Mouse (Mus musculus) left cerebral cortex, postnatal 36 days (tissue): ENCODE data around the gene Gsta1. TPM values are rescaled to one million over a fixed set of nuclear protein-coding genes. Genes with fewer than 3 reads are reported as not detected.
A peak's percentile ranks its signal among the peaks of the same experiment; 100 is the strongest.
"Not testable (repeated sequence)": the region's sequence is repeated elsewhere in the genome, so short reads cannot be mapped to it uniquely, and the experiment has no call there.

ENCODE experiments used
- DNase-seq, 2 experiments: peaks; one replicate each; pipeline ENCODE4 v3.0.0; 2021 to 2022; ENCODE audit warnings: low spot score in 2 of 2, mixed read lengths in 1 of 2
- intact Hi-C: fragments of 180-260 bp; cut with DNase I; formaldehyde crosslinking; loops from one replicate; pipeline ENCODE4 v1.15.1; 2025
- total RNA-seq, 2 experiments: library from RNA; stranded (reverse); gene quantifications; 2 replicates each; pipeline ENCODE4 v1.2.3; 2021

Gene Gsta1
- total RNA-seq, 2 experiments from 2014 or later, result not detected

DNA sequence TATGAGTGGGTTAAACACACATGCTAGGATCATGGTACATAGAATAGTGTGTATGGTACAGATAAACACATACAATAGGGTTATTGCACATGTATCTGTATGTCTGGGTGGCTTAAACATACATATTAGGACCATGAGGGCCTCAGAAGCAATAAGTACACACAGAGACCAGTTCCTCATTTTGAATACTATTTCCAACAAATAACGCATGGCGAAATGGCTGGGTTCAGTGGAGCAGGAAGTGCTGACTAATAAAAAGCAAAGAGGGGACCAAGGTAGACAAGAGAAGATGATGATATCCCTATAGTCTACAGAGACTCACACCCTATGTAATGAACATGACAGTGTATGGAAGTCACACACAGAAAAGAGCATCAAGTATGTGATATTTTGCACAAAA is 2.3 kb upstream of the Gsta1 start:
- intact Hi-C loops, result no loop called here

DNA sequence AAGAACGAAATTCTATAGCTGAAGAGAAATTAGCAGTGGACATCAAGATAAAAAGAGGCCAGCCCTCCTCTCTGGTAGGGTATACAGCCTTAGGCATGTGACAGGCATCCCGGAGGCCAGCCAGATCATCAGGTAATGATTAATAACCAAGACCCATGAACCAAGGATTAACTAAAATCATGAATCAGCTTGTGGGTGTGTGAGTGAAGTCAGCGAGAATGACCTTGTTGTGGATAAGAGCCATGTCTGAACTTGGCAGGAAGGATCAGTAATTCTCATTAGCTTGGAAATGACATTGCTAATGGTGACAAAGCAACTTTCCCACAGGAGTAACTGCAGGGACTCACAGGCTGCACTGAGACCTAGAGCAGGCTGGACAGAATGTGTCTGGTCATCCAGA is 798 bp upstream of the Gsta1 start:
- intact Hi-C loops, result not testable (repeated sequence)

More for the DNA sequence above, 2.3 kb upstream of the Gsta1 start:
- DNase-seq, result no peak

DNA sequence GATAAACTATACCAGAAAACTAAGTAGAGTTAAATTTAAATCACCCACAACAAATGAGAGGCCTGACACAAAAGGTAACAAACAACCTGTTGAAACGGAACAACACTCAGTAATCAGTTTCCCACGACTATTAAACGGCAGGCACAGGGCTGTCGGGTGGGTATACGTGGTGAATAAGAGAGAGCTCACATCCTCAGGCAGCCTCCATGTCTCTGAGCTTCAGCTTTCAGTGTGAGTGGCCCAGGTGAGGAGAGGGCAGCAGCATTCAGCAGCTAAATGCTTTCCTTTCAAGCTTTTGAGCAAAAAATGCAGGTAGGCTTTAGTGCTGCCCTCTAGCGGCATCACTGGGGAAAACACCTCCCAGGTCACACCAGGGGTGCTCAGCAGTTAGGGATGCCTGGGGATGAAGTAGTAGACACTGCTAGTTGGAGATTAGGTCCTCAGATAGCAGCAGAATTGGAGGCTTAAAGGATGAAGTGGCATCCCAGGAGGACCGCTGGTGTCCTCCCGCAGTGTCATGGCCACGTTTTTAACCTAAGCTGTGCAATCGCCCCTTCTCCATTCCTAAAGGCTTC is 2.8 kb downstream of the Gsta1 start:
- intact Hi-C loops, DNase-seq: not testable (repeated sequence)

More for the DNA sequence above, 798 bp upstream of the Gsta1 start:
- DNase-seq, result not testable (repeated sequence)

DNA sequence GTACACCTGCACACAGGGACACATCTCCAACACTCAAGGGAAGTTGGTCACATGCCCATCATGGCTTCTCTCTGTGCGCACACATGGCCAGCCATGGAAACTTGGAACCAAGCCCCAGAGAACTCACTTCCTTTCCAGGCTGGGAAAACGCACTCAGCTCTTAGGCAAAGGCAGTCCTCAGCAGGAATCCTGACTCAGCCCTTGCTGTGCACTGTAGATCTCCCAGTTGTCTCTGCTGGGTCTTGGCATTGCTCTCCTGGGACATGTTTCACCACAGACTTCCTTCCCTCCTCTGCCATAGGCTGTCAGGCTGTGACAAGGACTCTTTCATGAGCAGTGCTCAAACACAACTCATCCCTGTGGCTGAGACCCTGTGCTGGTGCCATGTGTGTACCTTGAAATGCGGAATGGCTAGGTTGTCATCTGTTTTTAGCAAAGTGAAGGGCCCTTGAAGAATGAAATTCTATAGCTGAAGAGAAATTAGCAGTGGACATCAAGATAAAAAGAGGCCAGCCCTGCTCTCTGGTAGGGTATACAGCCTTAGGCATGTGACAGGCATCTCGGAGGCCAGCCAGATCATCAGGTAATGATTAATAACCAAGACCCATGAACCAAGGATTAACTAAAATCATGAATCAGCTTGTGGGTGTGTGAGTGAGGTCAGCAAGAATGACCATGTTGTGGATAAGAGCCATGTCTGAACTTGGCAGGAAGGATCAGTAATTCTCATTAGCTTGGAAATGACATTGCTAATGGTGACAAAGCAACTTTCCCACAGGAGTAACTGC is 25.4 kb downstream of the Gsta1 start:
- DNase-seq, intact Hi-C loops: not testable (repeated sequence)

DNA sequence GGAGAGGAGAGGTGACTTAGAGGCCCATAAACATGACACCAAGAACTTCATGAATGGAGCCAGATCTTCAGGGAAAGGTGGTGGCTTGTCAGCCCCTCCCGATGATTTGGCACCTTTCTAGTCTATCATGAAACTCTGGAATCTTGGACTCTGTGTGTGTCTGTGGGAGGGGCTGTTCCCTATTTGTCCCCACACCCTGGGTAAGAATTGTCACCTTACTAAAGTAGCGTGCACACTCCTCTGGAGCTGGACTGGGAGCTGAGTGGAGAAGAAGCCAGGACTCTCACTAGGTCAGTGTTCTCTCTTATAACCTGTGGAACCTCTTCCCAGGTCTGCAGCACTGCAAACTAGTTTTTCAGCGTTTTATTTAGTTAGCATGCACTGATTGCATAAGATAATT is 26.5 kb downstream of the Gsta1 start, which contains the start of gene Gm3776:
Gene Gm3776 (plus strand): TSS at position 216 of the 400 bp plus-strand sequence.
- DNase-seq, intact Hi-C loops: not testable (repeated sequence)

DNA sequence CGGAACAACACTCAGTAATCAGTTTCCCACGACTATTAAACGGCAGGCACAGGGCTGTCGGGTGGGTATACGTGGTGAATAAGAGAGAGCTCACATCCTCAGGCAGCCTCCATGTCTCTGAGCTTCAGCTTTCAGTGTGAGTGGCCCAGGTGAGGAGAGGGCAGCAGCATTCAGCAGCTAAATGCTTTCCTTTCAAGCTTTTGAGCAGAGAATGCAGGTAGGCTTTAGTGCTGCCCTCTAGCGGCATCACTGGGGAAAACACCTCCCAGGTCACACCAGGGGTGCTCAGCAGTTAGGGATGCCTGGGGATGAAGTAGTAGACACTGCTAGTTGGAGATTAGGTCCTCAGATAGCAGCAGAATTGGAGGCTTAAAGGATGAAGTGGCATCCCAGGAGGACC is 29.2 kb downstream of the Gsta1 start:
- DNase-seq, result peak; percentile 10 to 11
- intact Hi-C loops, result not testable (repeated sequence)

DNA sequence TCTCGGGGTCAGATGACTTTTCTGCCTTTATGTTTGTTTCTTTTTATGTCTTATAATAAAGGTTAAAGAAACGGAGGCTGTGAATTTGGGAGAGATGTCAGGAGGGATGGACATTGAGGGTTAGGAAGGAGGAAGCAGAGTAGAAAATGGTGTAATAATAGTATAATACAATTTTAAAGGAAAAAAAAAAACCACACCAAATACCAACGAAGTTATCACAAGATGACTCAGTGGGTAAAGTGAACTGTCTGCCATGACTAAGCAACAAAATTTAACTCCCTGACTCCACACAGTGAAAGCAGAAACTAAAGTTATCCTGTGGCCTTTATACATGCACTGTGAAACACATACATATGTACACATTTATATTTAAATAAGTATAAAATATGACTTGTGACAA is 40.5 kb downstream of the Gsta1 start:
- DNase-seq, intact Hi-C loops: not testable (repeated sequence)

DNA sequence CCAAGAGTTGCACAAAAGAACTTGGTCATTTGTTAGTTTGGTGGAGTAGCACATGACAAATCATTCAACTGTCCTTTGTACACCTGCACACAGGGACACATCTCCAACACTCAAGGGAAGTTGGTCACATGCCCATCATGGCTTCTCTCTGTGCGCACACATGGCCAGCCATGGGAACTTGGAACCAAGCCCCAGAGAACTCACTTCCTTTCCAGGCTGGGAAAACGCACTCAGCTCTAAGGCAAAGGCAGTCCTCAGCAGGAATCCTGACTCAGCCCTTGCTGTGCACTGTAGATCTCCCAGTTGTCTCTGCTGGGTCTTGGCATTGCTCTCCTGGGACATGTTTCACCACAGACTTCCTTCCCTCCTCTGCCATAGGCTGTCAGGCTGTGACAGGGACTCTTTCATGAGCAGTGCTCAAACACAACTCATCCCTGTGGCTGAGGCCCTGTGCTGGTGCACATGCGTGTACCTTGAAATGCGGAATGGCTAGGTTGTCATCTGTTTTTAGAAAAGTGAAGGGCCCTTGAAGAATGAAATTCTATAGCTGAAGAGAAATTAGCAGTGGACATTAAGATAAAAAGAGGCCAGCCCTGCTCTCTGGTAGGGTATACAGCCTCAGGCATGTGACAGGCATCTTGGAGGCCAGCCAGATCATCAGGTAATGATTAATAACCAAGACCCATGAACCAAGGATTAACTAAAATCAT is 51.7 kb downstream of the Gsta1 start:
- intact Hi-C loops, result not testable (repeated sequence)

DNA sequence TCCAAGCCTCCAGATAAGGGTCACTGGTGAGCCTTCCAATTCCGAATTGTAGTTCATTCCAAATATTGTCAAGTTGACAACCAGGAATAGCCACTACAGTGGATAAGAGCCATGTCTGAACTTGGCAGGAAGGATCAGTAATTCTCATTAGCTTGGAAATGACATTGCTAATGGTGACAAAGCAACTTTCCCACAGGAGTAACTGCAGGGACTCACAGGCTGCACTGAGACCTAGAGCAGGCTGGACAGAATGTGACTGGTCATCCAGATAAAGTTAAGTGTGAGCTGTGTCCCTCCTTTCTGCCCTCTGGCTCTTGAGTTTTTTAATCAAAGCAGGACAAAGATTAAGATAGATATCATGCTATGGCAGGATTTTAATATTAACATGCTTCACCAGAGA is 58.6 kb downstream of the Gsta1 start:
- intact Hi-C loops, DNase-seq: not testable (repeated sequence)

More for the DNA sequence above, 51.7 kb downstream of the Gsta1 start:
- not testable (repeated sequence) for DNase-seq

DNA sequence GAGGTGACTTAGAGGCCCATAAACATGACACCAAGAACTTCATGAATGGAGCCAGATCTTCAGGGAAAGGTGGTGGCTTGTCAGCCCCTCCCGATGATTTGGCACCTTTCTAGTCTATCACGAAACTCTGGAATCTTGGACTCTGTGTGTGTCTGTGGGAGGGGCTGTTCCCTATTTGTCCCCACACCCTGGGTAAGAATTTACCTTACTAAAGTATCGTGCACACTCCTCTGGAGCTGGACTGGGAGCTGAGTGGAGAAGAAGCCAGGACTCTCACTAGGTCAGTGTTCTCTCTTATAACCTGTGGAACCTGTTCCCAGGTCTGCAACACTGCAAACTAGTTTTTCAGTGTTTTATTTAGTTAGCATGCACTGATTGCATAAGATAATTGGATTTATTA is 59.3 kb downstream of the Gsta1 start, which contains the start of gene Gm10639:
Gene Gm10639 (plus strand): TSS at position 201 of the 400 bp plus-strand sequence.
- DNase-seq, result not testable (repeated sequence)
- intact Hi-C loops, result loop anchor here (10.0 kb wide), 1 partner anchor 55 kb away; no protein-coding TSS in a partner anchor

Other genes with a start within 250 kb of the Gsta1 start
- gene Gcm1, start 178.7 kb upstream of the Gsta1 start, total RNA-seq, result not detected
- 100 to 1,000 TPM; 124 to 126 TPM for gene Fbxo9, start 121.6 kb upstream of the Gsta1 start, total RNA-seq
- gene Ick, start 121.5 kb upstream of the Gsta1 start, total RNA-seq, result 10 to 100 TPM; 19.3 to 20.6 TPM
- 10 to 100 TPM; 32.4 to 35.9 TPM for gene Gsta4, start 47.9 kb upstream of the Gsta1 start, total RNA-seq
- gene Gm3776, start 26.5 kb downstream of the Gsta1 start, total RNA-seq, result not detected
- gene Gm10639, start 59.3 kb downstream of the Gsta1 start, total RNA-seq, result not detected
- gene Omt2a, start 84.1 kb downstream of the Gsta1 start, total RNA-seq, result not detected
- not detected for gene Omt2b, start 96.9 kb downstream of the Gsta1 start, total RNA-seq
- gene Gsta2, start 125.1 kb downstream of the Gsta1 start, total RNA-seq, result not detected
- gene Dppa5a, start 137.5 kb downstream of the Gsta1 start, total RNA-seq, result not detected
- not detected for gene Ooep, start 148.1 kb downstream of the Gsta1 start, total RNA-seq
- gene Ddx43, start 165.1 kb downstream of the Gsta1 start, total RNA-seq, result not detected
- under 1 TPM; 0.39 to 0.86 TPM for gene Cgas, start 212.6 kb downstream of the Gsta1 start, total RNA-seq
- gene Mto1, start 217.6 kb downstream of the Gsta1 start, total RNA-seq, result 10 to 100 TPM; 23.9 to 25.2 TPM
- gene Gm17324, start 218.1 kb downstream of the Gsta1 start, total RNA-seq, result 1 to 10 TPM in 1 of 2 experiments, not detected in 1; 1.5 TPM